Mouse (Mus musculus): ENCODE measurements around the gene Sun2.

DNA sequence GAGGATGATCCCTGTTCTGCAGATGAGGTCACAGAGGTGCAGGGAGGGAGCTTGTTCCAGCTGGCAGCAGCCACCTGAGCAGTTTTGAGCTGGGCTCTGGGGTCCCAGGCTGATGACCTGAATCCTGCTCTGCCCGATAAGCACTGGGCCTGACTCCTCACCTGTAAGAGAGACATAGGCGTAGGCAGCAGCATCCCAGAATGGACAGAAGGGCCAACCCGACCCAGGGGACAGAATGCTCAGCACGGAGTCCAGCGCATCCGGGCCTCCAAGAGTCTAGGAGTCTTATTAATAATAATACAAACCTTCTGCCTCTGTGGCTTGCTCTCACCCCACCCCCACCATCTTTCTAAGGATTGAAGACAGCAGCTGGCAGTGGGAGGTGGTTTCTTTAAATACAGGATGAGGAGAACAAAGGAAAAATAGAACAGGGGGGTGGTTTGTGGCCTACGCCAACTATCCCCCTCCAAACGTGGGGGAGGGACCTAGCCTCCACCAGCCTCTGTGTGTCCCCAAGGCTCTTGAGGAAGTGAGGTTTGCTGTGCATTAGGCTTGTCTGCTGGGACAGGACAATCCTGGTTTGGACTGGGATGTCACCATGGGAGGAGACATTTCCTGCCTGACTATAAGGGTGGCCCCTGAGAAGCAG lies 13.8 kb upstream of the Sun2 start:
- TF ChIP-seq CTCF (IDR thresholded peaks at IDR 0.05) = no peak
- no peak for TF ChIP-seq EP300 (IDR thresholded peaks at IDR 0.05; ENCODE audit: insufficient read depth, low read depth, low read length)
- no peak for TF ChIP-seq POLR2A (IDR thresholded peaks at IDR 0.05; ENCODE audit: insufficient read depth, low read depth, low read length)

Data from heart, adult 2 months (tissue).